Mouse (Mus musculus): Measurements from ENCODE around the gene Aldh9a1. TPM values are rescaled to one million over a fixed set of nuclear protein-coding genes. Genes with fewer than 3 reads are reported as not detected.

Aldh9a1 gene
- polyA plus RNA-seq, 1 experiment: 171 TPM

- DNase-seq: no peak
- no peaks in the 10 kb centered on the region for H3K36me3 ChIP-seq (ENCODE audit: control insufficient read depth, insufficient read depth, low read length)
- no peak overlapping the region for H3K27ac ChIP-seq (ENCODE audit: insufficient read depth, low read depth, low read length)
- H3K4me3 ChIP-seq (ENCODE audit: insufficient read depth, low read depth, low read length): no peak overlapping the region
- no peaks in the 10 kb centered on the region for H3K4me1 ChIP-seq (ENCODE audit: control insufficient read depth, insufficient read depth, low read length)
- H3K27me3 ChIP-seq (replicated peaks; ENCODE audit: control insufficient read depth, insufficient read depth, low read length): no peaks in the 10 kb centered on the region; the same call in none of the 2 replicates
- TF ChIP-seq POLR2A (IDR thresholded peaks at IDR 0.05; ENCODE audit: low read depth, low read length) (no peak), CTCF (conservative IDR thresholded peaks at IDR 0.05; ENCODE audit: insufficient read depth, insufficient read length, low read depth, low read length) (no peak)
- 82% methylated on average over 4 of the region's 4 CpGs for WGBS
Observed at GRCm38 (mm10) chr1:167405237-167405636, 55.4 kb downstream of the Aldh9a1 start.

GRCm38 (mm10) chr1:167409601-167410000, 59.8 kb downstream of the Aldh9a1 start:
- H3K4me3 ChIP-seq (ENCODE audit: insufficient read depth, low read depth, low read length): no peak overlapping the region
- no peak for TF ChIP-seq CTCF (conservative IDR thresholded peaks at IDR 0.05; ENCODE audit: insufficient read depth, insufficient read length, low read depth, low read length)
- TF ChIP-seq POLR2A (IDR thresholded peaks at IDR 0.05; ENCODE audit: low read depth, low read length): no peak
- no peaks in the 10 kb centered on the region; the same call in none of the 2 replicates for H3K27me3 ChIP-seq (replicated peaks; ENCODE audit: control insufficient read depth, insufficient read depth, low read length)
- H3K36me3 ChIP-seq (ENCODE audit: control insufficient read depth, insufficient read depth, low read length): no peaks in the 10 kb centered on the region
- no peak overlapping the region for H3K27ac ChIP-seq (ENCODE audit: insufficient read depth, low read depth, low read length)
- no peaks in the 10 kb centered on the region for H3K4me1 ChIP-seq (ENCODE audit: control insufficient read depth, insufficient read depth, low read length)
- WGBS: 82% methylated on average over 4 of the region's 4 CpGs
- no peak for DNase-seq

- TF ChIP-seq POLR2A (IDR thresholded peaks at IDR 0.05; ENCODE audit: low read depth, low read length): no peak
- Histone ChIP-seq H3K36me3 (ENCODE audit: control insufficient read depth, insufficient read depth, low read length) (no peaks in the 10 kb centered on the region), H3K4me3 (ENCODE audit: insufficient read depth, low read depth, low read length) (no peak overlapping the region), H3K27ac (ENCODE audit: insufficient read depth, low read depth, low read length) (no peak overlapping the region), H3K27me3 (replicated peaks; ENCODE audit: control insufficient read depth, insufficient read depth, low read length) (no peaks in the 10 kb centered on the region; the same call in none of the 2 replicates), H3K4me1 (ENCODE audit: control insufficient read depth, insufficient read depth, low read length) (no peaks in the 10 kb centered on the region)
- DNase-seq: no peak
- 69% methylated on average over 12 of the region's 12 CpGs for WGBS
Observed at GRCm38 (mm10) chr1:167411991-167412715, 62.4 kb downstream of the Aldh9a1 start.

- Histone ChIP-seq H3K4me1 (ENCODE audit: control insufficient read depth, insufficient read depth, low read length) (no peaks in the 10 kb centered on the region), H3K36me3 (ENCODE audit: control insufficient read depth, insufficient read depth, low read length) (no peaks in the 10 kb centered on the region), H3K27me3 (replicated peaks; ENCODE audit: control insufficient read depth, insufficient read depth, low read length) (no peaks in the 10 kb centered on the region), H3K4me3 (ENCODE audit: insufficient read depth, low read depth, low read length) (no peak overlapping the region), H3K27ac (ENCODE audit: insufficient read depth, low read depth, low read length) (no peak overlapping the region)
- TF ChIP-seq POLR2A (IDR thresholded peaks at IDR 0.05; ENCODE audit: low read depth, low read length) (no peak), CTCF (conservative IDR thresholded peaks at IDR 0.05; ENCODE audit: insufficient read depth, insufficient read length, low read depth, low read length) (peak; percentile 95)
- peak; percentile 73 for DNase-seq
- 1% methylated on average over 7 of the region's 7 CpGs for WGBS
Observed at GRCm38 (mm10) chr1:167414846-167415245, 65.1 kb downstream of the Aldh9a1 start.

Other genes starting within 250 kb of the Aldh9a1 start
- gene Uck2, start 64.7 kb upstream of the Aldh9a1 start, polyA plus RNA-seq (2012; rRNA removed): 12.8 and 17.5 TPM in 2 replicates
- 96.7 and 127 TPM in 2 replicates for gene Tmco1, start 41.6 kb upstream of the Aldh9a1 start, polyA plus RNA-seq (2012; rRNA removed)
- 560 and 626 TPM in 2 replicates for gene Mgst3, start 43.9 kb downstream of the Aldh9a1 start, polyA plus RNA-seq (2012; rRNA removed)
- gene Lrrc52, start 116.8 kb downstream of the Aldh9a1 start, polyA plus RNA-seq (2012; rRNA removed): 3.0 and 3.6 TPM in 2 replicates
- 2.3 and 3.5 TPM in 2 replicates for gene Rxrg, start 248.4 kb downstream of the Aldh9a1 start, polyA plus RNA-seq (2012; rRNA removed)

Data from kidney, adult 2 months (tissue).